10 mouse cellular contexts compared by ENCODE assay signal in the genomic region with DNA sequence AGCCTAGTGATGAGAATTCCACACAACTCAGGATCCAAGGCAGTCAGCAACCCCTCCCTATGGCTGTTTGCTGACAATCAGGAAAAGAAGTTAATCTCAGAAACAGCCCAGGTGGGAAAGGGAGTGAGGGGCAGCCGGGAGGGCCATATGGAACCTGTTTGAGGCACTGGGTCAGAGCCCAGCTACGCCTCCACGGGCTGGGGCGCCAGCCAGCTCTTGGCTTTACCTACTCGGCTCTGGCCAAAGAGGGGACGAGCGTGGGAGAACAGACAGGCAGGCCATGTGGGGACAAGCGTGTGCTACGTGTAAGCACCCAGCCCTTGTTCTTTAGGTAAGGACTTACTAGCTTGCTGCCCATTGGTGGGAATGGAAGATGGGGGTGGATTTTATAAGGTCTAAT.
DNase-seq lines count a peak whose midpoint lies in the region; ATAC-seq lines count a peak whose summit lies in the region.
"Had no signal": no experiment of that assay in that cellular context is flagged by ENCODE, and none has a peak within 500 bp of the region (broad histone marks: within the 10 kb centered on the region; RNA-seq: fewer than 3 reads in every experiment).

No protein-coding gene starts in this region.

- no peaks in the 10 kb centered on the region for H3K27me3 ChIP-seq in heart, embryonic 11.5 days (ENCODE audit: control insufficient read depth, insufficient read depth, low read length)
- peaks cover 8% of the 10 kb centered on the region; the same call in 1 of the 2 replicates for H3K27me3 ChIP-seq in hindbrain, embryonic 13.5 days

- no peaks in the 10 kb centered on the region for H3K4me1 ChIP-seq in heart, embryonic 11.5 days (ENCODE audit: control insufficient read depth, insufficient read depth, low read length)
- no peaks in the 10 kb centered on the region for H3K4me1 ChIP-seq in hindbrain, embryonic 13.5 days (replicated peaks)

- peak; percentile 16 to 22 for DNase-seq in heart, postnatal 14 days
- peak; percentile 95 for DNase-seq in brain, adult 2 months (ENCODE audit: low read depth, low spot score)
- DNase-seq in cerebellum, adult 11-12 months = peak; percentile 93
- peak; percentile 46 for DNase-seq in fat pad, adult 2 months (ENCODE audit: extremely low read depth, low read depth, low spot score)
- no peak for DNase-seq in thymus, postnatal 25 days
- DNase-seq: kidney, adult 9 months; right cerebral cortex, postnatal 14 days had no signal

- intact Hi-C loops in heart, postnatal 14 days (cut with DNase I) = no loop called here

- no peaks in the 10 kb centered on the region for H3K36me3 ChIP-seq in heart, embryonic 11.5 days (ENCODE audit: control insufficient read depth, insufficient read depth, low read length)
- no peaks in the 10 kb centered on the region for H3K36me3 ChIP-seq in hindbrain, embryonic 13.5 days

- no peak overlapping the region for H3K4me3 ChIP-seq in heart, embryonic 11.5 days (ENCODE audit: low read depth, low read length)
- no peak overlapping the region for H3K4me3 ChIP-seq in hindbrain, embryonic 13.5 days

- WGBS in heart, embryonic 11.5 days (ENCODE audit: insufficient replicate concordance) = 74% methylated on average over 9 of the region's 9 CpGs
- 89% methylated on average over 9 of the region's 9 CpGs for WGBS in hindbrain, embryonic 13.5 days

- no peak overlapping the region for H3K4me2 ChIP-seq in heart, embryonic 11.5 days
- no peak overlapping the region for H3K4me2 ChIP-seq in hindbrain, embryonic 13.5 days

- no peaks in the 10 kb centered on the region for H3K9me3 ChIP-seq in heart, embryonic 11.5 days (replicated peaks; ENCODE audit: control insufficient read depth, low read length)
- H3K9me3 ChIP-seq in hindbrain, embryonic 13.5 days = no peaks in the 10 kb centered on the region

- no peak for ATAC-seq in heart, embryonic 11.5 days (replicated peaks; ENCODE audit: insufficient number of reproducible peaks, low FRiP score, low TSS enrichment)
- no peak for ATAC-seq in hindbrain, embryonic 13.5 days (ENCODE audit: low FRiP score)
- ATAC-seq: forebrain, embryonic 16.5 days had no signal

- H3K27ac ChIP-seq in heart, embryonic 11.5 days (ENCODE audit: low read depth, low read length) = no peak overlapping the region
- no peak overlapping the region for H3K27ac ChIP-seq in hindbrain, embryonic 13.5 days

- no peak overlapping the region for H3K9ac ChIP-seq in heart, embryonic 11.5 days (ENCODE audit: low read depth, low read length)
- no peak overlapping the region for H3K9ac ChIP-seq in hindbrain, embryonic 13.5 days
